Mouse (Mus musculus) lung, postnatal 0 days (tissue): Measurements from ENCODE around the gene Zfp37.

Source experiments
- CTCF ChIP-seq: IDR thresholded peaks from 2 replicates; pipeline ENCODE4 v1.5.1; 2016; ENCODE audit warnings: antibody characterized with exemption, mild to moderate bottlenecking
- EP300 ChIP-seq: IDR thresholded peaks from 2 replicates; pipeline ENCODE4 v1.6.1; 2016; ENCODE audit warnings: antibody characterized with exemption, mild to moderate bottlenecking, control low read depth

- TF ChIP-seq CTCF = no peak
- TF ChIP-seq EP300 = no peak
These were observed 31.4 kb upstream of the Zfp37 start, which contains the start of gene Slc31a2 for GRCm38 (mm10) chr4:62262276-62262675.
